Mouse (Mus musculus): ENCODE measurements around the gene Vmn1r100. TPM values are rescaled to one million over a fixed set of nuclear protein-coding genes. Genes with fewer than 3 reads are reported as not detected.
"Not testable (repeated sequence)": the region's sequence is repeated elsewhere in the genome, so short reads cannot be mapped to it uniquely, and the experiment has no call there.

The Vmn1r100 gene
- not detected in 2 replicates for polyA plus RNA-seq (2014; fragmentation: Nextera tagmentation; extraction: Ambion mirVana)

- H3K9ac ChIP-seq (replicated peaks; ENCODE audit: low read length); ATAC-seq (ENCODE audit: low FRiP score, low TSS enrichment); H3K36me3 ChIP-seq (ENCODE audit: control insufficient read depth, insufficient read depth, low read length): not testable (repeated sequence)
Observed at GRCm38 (mm10) chr7:20417642-20418041, at the start of gene Vmn1r100. Vmn1r100 (plus strand) TSS chr7:20417942.

GRCm38 (mm10) chr7:20375310-20375709, 42.4 kb upstream of the Vmn1r100 start, which contains the start of gene Gm5728:
Gm5728 (minus strand) TSS chr7:20375410.
- not testable (repeated sequence) for DNase-seq; H3K27me3 ChIP-seq (ENCODE audit: control insufficient read depth, insufficient read depth, low read length); H3K4me1 ChIP-seq (ENCODE audit: control insufficient read depth, insufficient read depth, low read length); H3K9me3 ChIP-seq (ENCODE audit: control insufficient read depth, low read length); H3K4me2 ChIP-seq (ENCODE audit: low read length); H3K27ac ChIP-seq (replicated peaks; ENCODE audit: low read depth, low read length); H3K9ac ChIP-seq (replicated peaks; ENCODE audit: low read length); H3K4me3 ChIP-seq (replicated peaks; ENCODE audit: low read depth, low read length); ATAC-seq (ENCODE audit: low FRiP score, low TSS enrichment); H3K36me3 ChIP-seq (ENCODE audit: control insufficient read depth, insufficient read depth, low read length)
- no CpG with 5 or more reads among the region's 1 CpGs for WGBS

More at GRCm38 (mm10) chr7:20417642-20418041, at the start of gene Vmn1r100:
- not testable (repeated sequence) for H3K4me2 ChIP-seq (ENCODE audit: low read length); H3K4me3 ChIP-seq (replicated peaks; ENCODE audit: low read depth, low read length); H3K9me3 ChIP-seq (ENCODE audit: control insufficient read depth, low read length); H3K4me1 ChIP-seq (ENCODE audit: control insufficient read depth, insufficient read depth, low read length); DNase-seq; H3K27me3 ChIP-seq (ENCODE audit: control insufficient read depth, insufficient read depth, low read length); H3K27ac ChIP-seq (replicated peaks; ENCODE audit: low read depth, low read length)
- whole genome bisulfite sequencing, result no CpG with 5 or more reads among the region's 3 CpGs

GRCm38 (mm10) chr7:20442493-20442892, 24.8 kb downstream of the Vmn1r100 start, which contains the start of gene Vmn1r101:
Vmn1r101 (minus strand) TSS chr7:20442593.
- not testable (repeated sequence) for H3K27me3 ChIP-seq (ENCODE audit: control insufficient read depth, insufficient read depth, low read length); H3K4me2 ChIP-seq (ENCODE audit: low read length); H3K27ac ChIP-seq (replicated peaks; ENCODE audit: low read depth, low read length); ATAC-seq (ENCODE audit: low FRiP score, low TSS enrichment); H3K4me3 ChIP-seq (replicated peaks; ENCODE audit: low read depth, low read length); H3K9me3 ChIP-seq (ENCODE audit: control insufficient read depth, low read length); H3K36me3 ChIP-seq (ENCODE audit: control insufficient read depth, insufficient read depth, low read length); DNase-seq; H3K4me1 ChIP-seq (ENCODE audit: control insufficient read depth, insufficient read depth, low read length); H3K9ac ChIP-seq (replicated peaks; ENCODE audit: low read length)
- no CpG with 5 or more reads among the region's 2 CpGs for WGBS

Other genes with a start within 250 kb of the Vmn1r100 start
- not detected in 2 replicates for gene Vmn1r94, start 249.6 kb upstream of the Vmn1r100 start, polyA plus RNA-seq (2014; fragmentation: Nextera tagmentation; extraction: Ambion mirVana)
- not detected in 2 replicates for gene Vmn1r95, start 224.2 kb upstream of the Vmn1r100 start, polyA plus RNA-seq (2014; fragmentation: Nextera tagmentation; extraction: Ambion mirVana)
- not detected in 2 replicates for gene Gm6164, start 212.3 kb upstream of the Vmn1r100 start, polyA plus RNA-seq (2014; fragmentation: Nextera tagmentation; extraction: Ambion mirVana)
- gene Gm4498, start 184.1 kb upstream of the Vmn1r100 start, polyA plus RNA-seq (2014; fragmentation: Nextera tagmentation; extraction: Ambion mirVana), result not detected in 2 replicates
- gene Gm5890, start 155.1 kb upstream of the Vmn1r100 start, polyA plus RNA-seq (2014; fragmentation: Nextera tagmentation; extraction: Ambion mirVana), result not detected in 2 replicates
- gene Gm4133, start 83.9 kb upstream of the Vmn1r100 start, polyA plus RNA-seq (2014; fragmentation: Nextera tagmentation; extraction: Ambion mirVana), result not detected in 2 replicates
- gene Gm5728, start 42.5 kb upstream of the Vmn1r100 start, polyA plus RNA-seq (2014; fragmentation: Nextera tagmentation; extraction: Ambion mirVana), result not detected in 2 replicates
- not detected in 2 replicates for gene Vmn1r101, start 24.7 kb downstream of the Vmn1r100 start, polyA plus RNA-seq (2014; fragmentation: Nextera tagmentation; extraction: Ambion mirVana)
- not detected in 2 replicates for gene Gm10670, start 57.0 kb downstream of the Vmn1r100 start, polyA plus RNA-seq (2014; fragmentation: Nextera tagmentation; extraction: Ambion mirVana)
- gene Vmn1r103, start 92.6 kb downstream of the Vmn1r100 start, polyA plus RNA-seq (2014; fragmentation: Nextera tagmentation; extraction: Ambion mirVana), result not detected in 2 replicates
- gene Vmn1r104, start 115.9 kb downstream of the Vmn1r100 start, polyA plus RNA-seq (2014; fragmentation: Nextera tagmentation; extraction: Ambion mirVana), result not detected in 2 replicates
- gene Gm5726, start 127.8 kb downstream of the Vmn1r100 start, polyA plus RNA-seq (2014; fragmentation: Nextera tagmentation; extraction: Ambion mirVana), result not detected in 2 replicates
- not detected in 2 replicates for gene Gm4141, start 158.3 kb downstream of the Vmn1r100 start, polyA plus RNA-seq (2014; fragmentation: Nextera tagmentation; extraction: Ambion mirVana)
- not detected in 2 replicates for gene Gm4513, start 181.1 kb downstream of the Vmn1r100 start, polyA plus RNA-seq (2014; fragmentation: Nextera tagmentation; extraction: Ambion mirVana)